Mouse (Mus musculus) embryo, embryonic 9.5 days (tissue): ENCODE measurements at regions not wholly inside any gene's neighbourhood (a gene's known extent, or its start where the extent isn't known, plus 50 kb on each side); places are given as distances from the start of the nearest gene placed in this dataset.

Source experiments
- DNase-seq: peaks from one replicate; pipeline ENCODE4 v3.0.0-alpha.2; 2017; ENCODE audit errors: extremely low spot score

- DNase-seq = no peak
Measured at GRCm38 (mm10) chr14:79929451-79929850, 54.4 kb upstream of the Olfm4 start.

GRCm38 (mm10) chr14:79927161-79927560 lies 56.7 kb upstream of the Olfm4 start:
- DNase-seq = no peak

- no peak for DNase-seq
Measured at GRCm38 (mm10) chr14:79916960-79917848, 66.7 kb upstream of the Olfm4 start.

GRCm38 (mm10) chr14:79914966-79915365 lies 68.9 kb upstream of the Olfm4 start:
- no peak for DNase-seq

GRCm38 (mm10) chr14:79913315-79913714 lies 70.6 kb upstream of the Olfm4 start:
- DNase-seq = no peak

GRCm38 (mm10) chr14:79912610-79913009 lies 71.3 kb upstream of the Olfm4 start:
- DNase-seq = peak; percentile 43

GRCm38 (mm10) chr14:79907761-79908160 lies 76.1 kb upstream of the Olfm4 start:
- DNase-seq = no peak

GRCm38 (mm10) chr14:79905574-79905973 lies 78.3 kb upstream of the Olfm4 start:
- no peak for DNase-seq

- DNase-seq = no peak
Measured at GRCm38 (mm10) chr14:79902355-79902754, 81.5 kb upstream of the Olfm4 start.

- DNase-seq = no peak
Measured at GRCm38 (mm10) chr14:79898240-79898639, 85.6 kb upstream of the Olfm4 start.

GRCm38 (mm10) chr14:79893241-79893640 lies 90.6 kb upstream of the Olfm4 start:
- DNase-seq = no peak

- no peak for DNase-seq
Measured at GRCm38 (mm10) chr14:79890682-79891081, 93.2 kb upstream of the Olfm4 start.

GRCm38 (mm10) chr14:79890280-79890679 lies 93.6 kb upstream of the Olfm4 start:
- DNase-seq = no peak

GRCm38 (mm10) chr14:79883487-79883886 lies 100.4 kb upstream of the Olfm4 start:
- DNase-seq = no peak

- peak; percentile 41 for DNase-seq
Measured at GRCm38 (mm10) chr14:79881726-79882125, 102.2 kb upstream of the Olfm4 start.

GRCm38 (mm10) chr14:79880065-79880755 lies 103.7 kb upstream of the Olfm4 start:
- no peak for DNase-seq

- no peak for DNase-seq
Measured at GRCm38 (mm10) chr14:79879333-79880035, 104.4 kb upstream of the Olfm4 start.

- DNase-seq = no peak
Measured at GRCm38 (mm10) chr14:79878285-79879019, 105.4 kb upstream of the Olfm4 start.

GRCm38 (mm10) chr14:79873062-79873461 lies 102.0 kb upstream of the Pcdh8 start:
- peak; percentile 19 for DNase-seq

- no peak for DNase-seq
Measured at GRCm38 (mm10) chr14:79872430-79872829, 101.3 kb upstream of the Pcdh8 start.

GRCm38 (mm10) chr14:79869325-79869724 lies 98.2 kb upstream of the Pcdh8 start:
- no peak for DNase-seq

- no peak for DNase-seq
Measured at GRCm38 (mm10) chr14:79856245-79856644, 85.1 kb upstream of the Pcdh8 start.
